Mouse (Mus musculus) spleen, adult 12 weeks (tissue): Measurements from ENCODE around the gene Fndc11.

Experiments
- DNase-seq: peaks from one replicate; pipeline ENCODE4 v3.0.0; 2022; ENCODE audit warnings: low spot score

Gene Fndc11

DNA sequence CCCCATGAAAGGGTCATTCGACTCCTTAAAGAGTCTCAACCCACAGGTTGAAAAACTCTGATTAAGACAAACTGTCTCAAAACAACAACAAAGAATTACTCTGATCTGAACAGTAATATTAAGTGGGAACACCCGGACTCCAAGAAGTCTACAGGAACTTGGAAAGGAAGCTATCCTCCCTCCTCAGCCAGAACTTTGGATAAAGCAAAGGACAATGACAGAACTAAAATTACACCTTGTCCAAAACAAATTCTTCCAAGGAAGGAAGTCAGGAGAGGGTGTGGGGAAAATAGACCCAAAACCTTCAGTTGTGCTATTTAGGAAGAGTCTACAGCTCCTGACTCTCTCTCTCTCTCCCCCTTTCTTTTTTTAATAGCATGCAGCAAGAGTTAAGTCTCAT is 52.3 kb downstream of the Fndc11 start:
- DNase-seq: no peak
